Mouse (Mus musculus) B cell, adult 67 days (primary cell): ENCODE measurements around the gene Mdh1b. TPM values are rescaled to one million over a fixed set of nuclear protein-coding genes. Genes with fewer than 3 reads are reported as not detected.

ENCODE experiments used
- total RNA-seq, 2 experiments: library from RNA; stranded (reverse); gene quantifications; 4 replicates each; pipeline ENCODE4 v1.2.4; 2023

Mdh1b gene
- not detected for total RNA-seq

GRCm38 (mm10) chr1:63730240-63730771, at the start of gene Mdh1b, which contains the start of gene Fastkd2:
Gene Mdh1b, minus strand, starts transcription at chr1:63730318.
Gene Fastkd2, plus strand, starts transcription at chr1:63730614.

DNA sequence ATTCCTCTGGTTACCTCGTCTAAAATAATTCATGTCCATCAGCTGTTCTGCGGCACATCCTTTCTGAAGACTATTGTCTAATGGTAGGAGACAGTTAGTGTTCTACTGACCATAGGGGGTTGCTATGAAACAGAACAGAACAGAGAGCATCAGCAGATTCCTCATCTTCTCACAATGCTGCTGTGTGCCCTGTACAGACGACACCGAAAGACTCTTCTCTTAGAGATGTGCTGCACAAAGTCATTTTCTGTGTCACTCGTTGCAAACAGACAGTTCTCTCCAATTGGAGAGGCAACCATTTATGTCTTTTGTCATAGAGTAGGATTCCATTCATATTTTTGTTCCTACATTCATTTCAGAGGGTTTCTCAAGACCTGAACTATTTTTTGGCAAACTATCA, 39.0 kb upstream of the Mdh1b start, which contains the start of gene 4933402D24Rik:
TSS of gene 4933402D24Rik (minus strand) at position 101 of the 400 bp plus-strand sequence.

DNA sequence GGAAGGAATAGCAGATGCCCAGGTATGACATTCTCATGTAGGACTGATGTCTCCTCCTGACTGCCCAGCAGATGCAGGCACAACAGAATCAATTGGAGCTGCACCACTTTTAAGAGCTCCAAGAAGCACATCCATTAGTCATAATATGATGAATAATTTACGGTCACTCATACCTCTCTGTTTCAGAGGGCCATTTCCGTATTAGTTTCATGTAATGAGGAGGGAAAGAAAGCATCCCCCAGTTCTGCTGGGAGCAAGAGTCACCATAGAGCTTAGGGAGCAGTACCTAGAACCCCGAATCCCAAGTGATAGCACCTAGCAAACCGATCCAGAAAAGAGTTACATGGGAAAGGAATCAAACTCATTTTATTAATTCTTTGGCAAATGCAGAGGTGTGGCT, 43.3 kb downstream of the Mdh1b start, which contains the start of gene Dytn:
TSS of gene Dytn (minus strand) at position 101 of the 400 bp plus-strand sequence.

Other genes with a start within 250 kb of the Mdh1b start
- not detected for gene Gm39653, start 114.3 kb downstream of the Mdh1b start, total RNA-seq
- not detected for gene Dytn, start 43.4 kb downstream of the Mdh1b start, total RNA-seq
- 10 to 100 TPM; 28.6 to 38.4 TPM for gene Fastkd2, start 296 bp upstream of the Mdh1b start, total RNA-seq
- not detected for gene 4933402D24Rik, start 38.9 kb upstream of the Mdh1b start, total RNA-seq